Comparison of ENCODE assay signal across 8 mouse cellular contexts in genomic region chr2:38286433-38286732, GRCm38 (mm10). TPM values are rescaled to one million over a fixed set of nuclear protein-coding genes. Genes with fewer than 3 reads are reported as not detected.
DNase-seq lines count a peak whose midpoint lies in the region; ATAC-seq and TF ChIP-seq lines count a peak whose summit lies in the region.

No protein-coding gene starts in this region.

- ATAC-seq in heart, embryonic 16.5 days (replicated peaks; ENCODE audit: extremely low read depth, insufficient read depth, low FRiP score): no peak
- ATAC-seq in G1E (ENCODE audit: extremely low read depth, insufficient number of reproducible peaks, low FRiP score, poor library complexity, severe bottlenecking): peak; percentile 29; the same call in 1 of the 2 replicates
- ATAC-seq in forebrain, embryonic 15.5 days (replicated peaks): no peak
- peak; percentile 28; the same call in 1 of the 2 replicates for ATAC-seq in liver, embryonic 16.5 days (ENCODE audit: low read depth)

- no peak for DNase-seq in heart, postnatal 10 days
- peak; percentile 30 for DNase-seq in G1E (ENCODE audit: low spot score)
- DNase-seq in embryo, embryonic 11 days: no peak
- DNase-seq in Muller cell, postnatal 12 days (ENCODE audit: inconsistent ontology term): no peak
- DNase-seq in adrenal gland, postnatal 36 days: no peak

- no peaks in the 10 kb centered on the region for H3K27me3 ChIP-seq in heart, embryonic 16.5 days (ENCODE audit: control insufficient read depth, insufficient read depth, low read length)
- no peaks in the 10 kb centered on the region for H3K27me3 ChIP-seq in G1E (ENCODE audit: insufficient read depth, low read length)
- H3K27me3 ChIP-seq in forebrain, embryonic 15.5 days: no peaks in the 10 kb centered on the region
- no peaks in the 10 kb centered on the region for H3K27me3 ChIP-seq in liver, embryonic 16.5 days (ENCODE audit: control insufficient read depth, insufficient read depth, low read depth, low read length)

- intact Hi-C loops in heart, postnatal 10 days (cut with DNase I): no loop called here

- no peaks in the 10 kb centered on the region for H3K36me3 ChIP-seq in heart, embryonic 16.5 days (ENCODE audit: control insufficient read depth, insufficient read depth)
- H3K36me3 ChIP-seq in G1E (replicated peaks): peaks cover 14% of the 10 kb centered on the region
- H3K36me3 ChIP-seq in forebrain, embryonic 15.5 days: no peaks in the 10 kb centered on the region
- no peaks in the 10 kb centered on the region for H3K36me3 ChIP-seq in liver, embryonic 16.5 days (ENCODE audit: control insufficient read depth, insufficient read depth)

- TF ChIP-seq CTCF in G1E (IDR thresholded peaks at IDR 0.05; ENCODE audit: low read depth, low read length): no peak

- H3K27ac ChIP-seq in heart, embryonic 16.5 days (ENCODE audit: low read length): peak overlapping the region; percentile 81
- H3K27ac ChIP-seq in forebrain, embryonic 15.5 days (replicated peaks): peak overlapping the region; percentile 88
- H3K27ac ChIP-seq in liver, embryonic 16.5 days (ENCODE audit: low read length): peak overlapping the region; percentile 90

- H3K4me1 ChIP-seq in heart, embryonic 16.5 days (ENCODE audit: control insufficient read depth, insufficient read depth, low read length): peaks cover 19% of the 10 kb centered on the region
- H3K4me1 ChIP-seq in G1E (ENCODE audit: insufficient read depth, low read depth, low read length): peaks cover 39% of the 10 kb centered on the region
- peaks cover 16% of the 10 kb centered on the region for H3K4me1 ChIP-seq in forebrain, embryonic 15.5 days
- H3K4me1 ChIP-seq in liver, embryonic 16.5 days (ENCODE audit: control insufficient read depth, low read depth, low read length): peaks cover 25% of the 10 kb centered on the region

- no peaks in the 10 kb centered on the region for H3K9me3 ChIP-seq in heart, embryonic 16.5 days (replicated peaks; ENCODE audit: control insufficient read depth, low read length)
- H3K9me3 ChIP-seq in G1E (replicated peaks): no peaks in the 10 kb centered on the region
- H3K9me3 ChIP-seq in forebrain, embryonic 15.5 days: no peaks in the 10 kb centered on the region
- no peaks in the 10 kb centered on the region for H3K9me3 ChIP-seq in liver, embryonic 16.5 days (replicated peaks; ENCODE audit: control insufficient read depth, low read length)

- WGBS in heart, embryonic 16.5 days: 9% methylated on average over 4 of the region's 4 CpGs
- 7% methylated on average over 4 of the region's 4 CpGs for WGBS in forebrain, embryonic 15.5 days
- under 1% methylated on average over 4 of the region's 4 CpGs for WGBS in liver, embryonic 16.5 days (ENCODE audit: insufficient replicate concordance)

- H3K4me2 ChIP-seq in heart, embryonic 16.5 days (ENCODE audit: low read depth, low read length): peak overlapping the region; percentile 79
- H3K4me2 ChIP-seq in forebrain, embryonic 15.5 days (replicated peaks): peak overlapping the region; percentile 59
- H3K4me2 ChIP-seq in liver, embryonic 16.5 days (ENCODE audit: low read depth, low read length): peak overlapping the region; percentile 73

- H3K4me3 ChIP-seq in heart, embryonic 16.5 days (ENCODE audit: low read length): peak overlapping the region; percentile 99
- H3K4me3 ChIP-seq in G1E (ENCODE audit: low read depth, low read length): peak overlapping the region; percentile 97
- H3K4me3 ChIP-seq in forebrain, embryonic 15.5 days: peak overlapping the region; percentile 89
- peak overlapping the region; percentile 93 for H3K4me3 ChIP-seq in liver, embryonic 16.5 days (ENCODE audit: low read depth, low read length)

- peak overlapping the region; percentile 98 for H3K9ac ChIP-seq in heart, embryonic 16.5 days (ENCODE audit: low read length)
- H3K9ac ChIP-seq in forebrain, embryonic 15.5 days (replicated peaks): peak overlapping the region; percentile 81
- peak overlapping the region; percentile 92 for H3K9ac ChIP-seq in liver, embryonic 16.5 days (ENCODE audit: low read depth, low read length)

RNA-seq across cellular contexts. Expression of gene Dennd1a, which starts 0.8 kb away (rescaled TPM):
- polyA plus RNA-seq in heart, embryonic 16.5 days (2015; fragmentation: Nextera tagmentation; extraction: Ambion mirVana): 11.6 and 12.7 TPM in 2 replicates
- 10 to 100 TPM; 27.3 to 29.0 TPM for total RNA-seq in heart, postnatal 10 days (2021)
- total RNA-seq in G1E (2014; fragmentation: Nextera tagmentation) (64.9 and 78.7 TPM in 2 replicates), G1E (2017) (24.2 and 25.5 TPM in 2 replicates)
- 71.0 and 80.8 TPM in 2 replicates for polyA plus RNA-seq in G1E (2012)
- polyA plus RNA-seq in forebrain, embryonic 15.5 days (2015; fragmentation: Nextera tagmentation; extraction: Ambion mirVana): 18.1 and 19.2 TPM in 2 replicates
- 7.1 and 7.9 TPM in 2 replicates for polyA plus RNA-seq in liver, embryonic 16.5 days (2015; fragmentation: Nextera tagmentation; extraction: Ambion mirVana)
- total RNA-seq in adrenal gland, postnatal 36 days (2021): 10 to 100 TPM; 25.3 to 26.6 TPM

RNA-seq across cellular contexts. Expression of gene Lhx2, which starts 52.7 kb away (rescaled TPM):
- not detected in 2 replicates for polyA plus RNA-seq in heart, embryonic 16.5 days (2015; fragmentation: Nextera tagmentation; extraction: Ambion mirVana)
- under 1 TPM in 1 of 2 experiments, not detected in 1; 0.15 TPM for total RNA-seq in heart, postnatal 10 days (2021)
- total RNA-seq in G1E (2014; fragmentation: Nextera tagmentation) (not detected in 2 replicates), G1E (2017) (0.05 and 0.06 TPM in 2 replicates)
- polyA plus RNA-seq in G1E (2012): 0.05 and 0.08 TPM in 2 replicates
- polyA plus RNA-seq in forebrain, embryonic 15.5 days (2015; fragmentation: Nextera tagmentation; extraction: Ambion mirVana): 91.0 and 111 TPM in 2 replicates
- 1.1 and 1.8 TPM in 2 replicates for polyA plus RNA-seq in liver, embryonic 16.5 days (2015; fragmentation: Nextera tagmentation; extraction: Ambion mirVana)
- total RNA-seq in adrenal gland, postnatal 36 days (2021): not detected

Comparison
In these comparisons a context has a peak if more than half of its experiments do, and no peak if none do; other contexts are left out.
1. ATAC-seq: peak in G1E (single experiment) and liver, embryonic 16.5 days (single experiment); none in heart, embryonic 16.5 days (single experiment) and forebrain, embryonic 15.5 days (single experiment).
2. RNA of gene Lhx2, which starts 52.7 kb away (polyA plus RNA-seq): 91.0 to 111 TPM in forebrain, embryonic 15.5 days; 1.1 to 1.8 TPM in liver, embryonic 16.5 days, 0.05 to 0.08 TPM in G1E and not detected in heart, embryonic 16.5 days; every median in the first group is over 10 times any median in the second.
3. Peak in every context shown above with its lines, with median percentiles within 50 percentile points of each other: H3K27ac ChIP-seq, H3K4me2 ChIP-seq, H3K4me3 ChIP-seq and H3K9ac ChIP-seq.